Mouse (Mus musculus) testis, postnatal 14 days (tissue): ENCODE results near the gene Usp17lc.
"Not testable (repeated sequence)": the region's sequence is repeated elsewhere in the genome, so short reads cannot be mapped to it uniquely, and the experiment has no call there.

Experiments
- DNase-seq: peaks from one replicate; pipeline ENCODE4 v3.0.0; 2021; ENCODE audit warnings: low spot score

The Usp17lc gene

DNA sequence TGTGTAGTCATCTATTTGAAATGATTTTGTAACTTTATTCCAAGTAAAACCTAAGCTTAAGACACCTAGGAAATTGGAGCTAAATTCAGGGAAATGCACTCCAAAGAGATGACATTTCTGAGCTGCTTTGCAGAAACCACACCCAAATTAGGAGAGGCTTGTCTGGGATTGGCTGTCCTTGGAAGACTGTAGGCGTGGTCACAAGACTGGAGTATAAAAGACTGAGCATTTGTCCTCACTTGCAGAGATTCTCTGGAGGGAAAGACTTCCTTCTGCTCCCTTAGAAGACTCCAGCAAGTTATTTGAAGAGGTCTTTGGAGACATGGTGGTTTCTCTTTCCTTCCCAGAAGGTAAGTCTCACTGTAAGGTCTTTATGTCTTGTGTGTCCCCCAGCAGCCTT is at the start of gene Usp17lc:
Gene Usp17lc, plus strand, starts transcription at position 301 of the 400 bp plus-strand sequence.
- DNase-seq: not testable (repeated sequence)

DNA sequence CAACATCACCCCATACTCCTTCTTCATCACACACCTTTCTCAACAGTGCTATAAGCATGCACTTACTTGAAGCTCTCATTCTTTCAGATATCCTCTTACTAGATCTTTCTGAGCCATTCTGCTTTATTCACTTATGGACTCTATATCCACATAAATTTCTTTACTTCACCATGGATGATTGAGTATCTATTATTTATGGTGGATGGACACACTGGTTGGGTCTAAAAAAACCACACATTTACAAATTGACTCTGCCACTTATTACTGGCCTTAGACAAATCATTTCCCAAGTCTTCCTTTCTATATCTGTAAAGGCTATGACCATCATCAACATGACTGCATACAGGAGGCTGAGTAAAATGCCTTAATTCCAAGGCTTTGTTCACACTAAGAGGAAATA is 28.8 kb upstream of the Usp17lc start, which contains the start of gene Olfr603:
Gene Olfr603, minus strand, starts transcription at position 101 of the 400 bp plus-strand sequence.
- no peak for DNase-seq

DNA sequence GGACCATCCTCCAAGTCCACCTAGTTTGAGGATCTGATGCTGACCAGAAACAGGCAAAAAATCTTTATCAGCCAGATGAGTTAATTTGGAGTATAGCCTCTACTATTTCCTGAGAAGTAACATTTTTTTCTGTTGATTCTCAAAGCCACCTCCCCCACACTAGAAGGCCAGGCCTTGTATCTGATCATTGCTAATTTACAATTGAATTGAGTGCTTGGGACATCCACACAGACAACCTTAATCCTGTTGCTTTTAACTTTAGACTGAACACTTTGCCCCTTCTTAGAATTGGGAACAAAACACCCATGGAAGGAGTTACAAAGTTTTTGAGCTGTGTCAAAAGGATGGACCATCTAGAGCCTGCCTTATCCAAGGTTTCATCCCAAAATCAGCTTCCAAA is 17.1 kb upstream of the Usp17lc start:
- no peak for DNase-seq

DNA sequence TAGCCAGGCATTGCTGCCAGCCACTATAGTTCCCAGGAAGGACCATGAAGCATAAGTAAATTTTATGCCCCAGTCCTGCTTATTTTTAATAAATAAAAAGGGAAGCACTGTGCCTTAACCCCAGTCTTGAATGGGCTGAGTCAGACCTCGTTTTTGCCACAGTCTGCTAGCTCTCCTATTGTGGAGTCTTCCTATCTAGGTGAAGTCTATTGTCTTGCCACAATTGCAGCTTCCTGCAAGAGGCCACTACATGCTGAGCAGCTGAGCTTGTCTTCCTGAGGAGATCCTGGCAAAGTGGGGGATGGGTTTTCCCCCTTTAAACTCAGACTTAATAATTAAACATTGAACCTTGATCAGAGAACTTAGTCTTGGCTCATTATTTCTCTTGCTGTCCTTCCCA is 15.9 kb upstream of the Usp17lc start:
- DNase-seq: no peak

DNA sequence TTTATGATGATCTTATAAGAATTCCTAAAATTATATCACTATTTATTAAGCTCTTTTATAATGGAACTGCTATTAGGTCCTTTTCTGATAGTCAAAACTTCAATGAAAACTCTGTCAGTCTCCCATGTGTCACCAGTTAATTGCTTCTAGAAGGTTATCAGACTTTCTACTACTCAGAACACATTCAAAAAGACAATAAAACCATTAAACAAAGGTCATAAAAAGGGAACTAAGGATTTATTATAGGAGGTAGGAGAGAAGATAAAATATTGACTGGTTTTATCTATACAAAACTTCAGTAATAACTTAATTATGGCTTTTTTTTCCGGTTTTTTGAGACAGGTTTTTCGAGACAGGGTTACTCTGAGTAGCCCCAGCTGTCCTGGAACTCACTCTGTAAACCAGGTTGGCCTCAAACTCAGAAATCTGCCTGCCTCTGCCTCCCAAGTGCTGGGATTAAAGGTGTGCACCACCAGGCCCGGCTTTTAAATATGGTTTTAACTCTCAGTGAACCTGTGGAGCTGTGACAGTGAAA is 8.3 kb upstream of the Usp17lc start:
- DNase-seq: not testable (repeated sequence)

DNA sequence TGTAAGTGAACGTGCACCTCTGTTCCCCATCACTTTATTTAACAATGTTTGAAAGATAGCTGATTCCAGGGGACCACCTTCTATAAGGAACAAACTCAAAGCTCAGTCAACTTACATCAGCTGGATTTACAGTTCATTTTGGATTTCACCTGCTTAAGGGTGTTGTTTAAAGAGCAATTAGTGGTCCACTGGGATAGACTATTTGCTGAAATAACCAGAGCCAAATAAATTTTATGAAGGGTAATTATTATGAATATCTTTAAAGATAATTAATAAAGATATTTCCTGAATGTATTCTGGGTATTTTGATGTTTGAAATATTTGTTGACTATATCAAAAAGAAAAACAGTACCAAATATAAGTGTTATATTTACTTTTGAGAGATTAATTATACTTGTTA is 30.5 kb downstream of the Usp17lc start, which contains the start of gene Olfr605:
Gene Olfr605, minus strand, starts transcription at position 101 of the 400 bp plus-strand sequence.
- DNase-seq: no peak

DNA sequence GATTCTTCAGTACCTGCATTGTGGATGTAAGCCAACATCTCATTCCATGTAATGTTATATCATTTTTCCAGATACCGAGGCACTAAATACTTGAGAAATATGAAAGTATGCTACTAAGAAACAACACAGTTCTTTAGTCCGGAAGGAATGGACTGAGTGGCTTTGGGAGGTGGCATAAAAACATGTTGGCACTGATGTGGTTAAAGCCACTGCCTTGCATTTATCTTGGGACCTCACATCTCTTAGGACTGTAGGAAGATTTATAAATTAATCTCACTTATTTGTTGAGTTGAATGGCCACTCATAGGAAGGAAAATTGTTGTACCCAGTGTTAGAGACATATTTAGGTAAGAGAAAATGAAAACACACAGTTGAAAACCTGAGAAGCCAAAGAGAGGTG is 33.9 kb downstream of the Usp17lc start, which contains the start of gene Olfr606:
Gene Olfr606, plus strand, starts transcription at position 301 of the 400 bp plus-strand sequence.
- no peak for DNase-seq

DNA sequence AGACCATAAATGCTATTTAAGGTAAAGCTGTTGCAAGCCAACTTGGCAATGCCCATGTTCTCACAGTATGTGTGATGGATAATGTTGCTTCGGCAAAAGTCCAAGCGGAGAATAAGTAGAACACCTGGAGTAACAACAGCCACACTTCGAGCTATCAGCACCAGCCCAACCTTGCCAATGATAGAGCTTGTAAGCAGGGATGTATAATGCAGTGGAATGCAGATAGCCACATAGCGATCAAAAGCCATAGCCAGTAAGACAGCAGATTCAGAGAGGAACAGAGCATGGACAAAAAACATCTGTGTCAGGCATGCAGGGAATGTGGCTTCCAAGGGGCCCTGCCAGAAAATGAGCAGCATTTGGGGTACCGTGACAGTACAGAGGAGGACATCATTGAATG is 45.7 kb downstream of the Usp17lc start:
- no peak for DNase-seq
